Mouse (Mus musculus): ENCODE measurements around the gene Ppbp. TPM values are rescaled to one million over a fixed set of nuclear protein-coding genes. Genes with fewer than 3 reads are reported as not detected.

Ppbp gene
- polyA plus RNA-seq, 1 experiment from 2014 or later, result 2.9 TPM

GRCm38 (mm10) chr5:90765821-90766606 is 2.3 kb upstream of the Ppbp start:
- H3K9ac ChIP-seq, result no peak overlapping the region
- WGBS, result 78% methylated on average over 8 of the region's 8 CpGs
- H3K4me2 ChIP-seq, result no peak overlapping the region
- H3K36me3 ChIP-seq, result no peaks in the 10 kb centered on the region
- no peak overlapping the region for H3K4me3 ChIP-seq
- no peaks in the 10 kb centered on the region for H3K27me3 ChIP-seq
- no peaks in the 10 kb centered on the region for H3K4me1 ChIP-seq (replicated peaks)
- no peak for ATAC-seq (ENCODE audit: low read depth)
- H3K9me3 ChIP-seq, result no peaks in the 10 kb centered on the region
- no peak overlapping the region for H3K27ac ChIP-seq (replicated peaks)

GRCm38 (mm10) chr5:90771369-90771768 is 3.1 kb downstream of the Ppbp start:
- no peak overlapping the region for H3K4me2 ChIP-seq
- H3K9me3 ChIP-seq, result no peaks in the 10 kb centered on the region
- H3K36me3 ChIP-seq, result no peaks in the 10 kb centered on the region
- H3K9ac ChIP-seq, result no peak overlapping the region
- H3K27ac ChIP-seq (replicated peaks), result no peak overlapping the region
- no peaks in the 10 kb centered on the region for H3K27me3 ChIP-seq
- no peak overlapping the region for H3K4me3 ChIP-seq
- no peaks in the 10 kb centered on the region for H3K4me1 ChIP-seq (replicated peaks)
- 77% methylated on average over 3 of the region's 3 CpGs for WGBS
- ATAC-seq (ENCODE audit: low read depth), result no peak

GRCm38 (mm10) chr5:90771880-90772653 is 3.7 kb downstream of the Ppbp start, which contains the start of gene Pf4:
Gene Pf4, plus strand, starts transcription at chr5:90772435.
- 88% methylated on average over 16 of the region's 16 CpGs for WGBS
- H3K9me3 ChIP-seq, result no peaks in the 10 kb centered on the region
- no peak for ATAC-seq (ENCODE audit: low read depth)
- no peak within 1 kb of the TSS for H3K9ac ChIP-seq
- no peaks in the 10 kb centered on the region for H3K27me3 ChIP-seq
- no peak within 1 kb of the TSS for H3K4me2 ChIP-seq
- H3K4me1 ChIP-seq (replicated peaks), result no peaks in the 10 kb centered on the region
- no peaks in the 10 kb centered on the region for H3K36me3 ChIP-seq
- no peak within 1 kb of the TSS for H3K4me3 ChIP-seq
- no peak within 1 kb of the TSS for H3K27ac ChIP-seq (replicated peaks)

- H3K27ac ChIP-seq (replicated peaks), result no peak overlapping the region
- H3K27me3 ChIP-seq, result no peaks in the 10 kb centered on the region
- no peak overlapping the region for H3K4me3 ChIP-seq
- 93% methylated on average over 5 of the region's 5 CpGs for WGBS
- H3K4me1 ChIP-seq (replicated peaks), result no peaks in the 10 kb centered on the region
- no peak overlapping the region for H3K9ac ChIP-seq
- H3K9me3 ChIP-seq, result no peaks in the 10 kb centered on the region
- H3K4me2 ChIP-seq, result no peak overlapping the region
- H3K36me3 ChIP-seq, result no peaks in the 10 kb centered on the region
- ATAC-seq (ENCODE audit: low read depth), result no peak
Observed at GRCm38 (mm10) chr5:90775562-90775961, 7.2 kb downstream of the Ppbp start.

GRCm38 (mm10) chr5:90777621-90778020 is 9.3 kb downstream of the Ppbp start:
- H3K27me3 ChIP-seq, result no peaks in the 10 kb centered on the region
- H3K27ac ChIP-seq (replicated peaks), result no peak overlapping the region
- H3K9me3 ChIP-seq, result no peaks in the 10 kb centered on the region
- ATAC-seq (ENCODE audit: low read depth), result no peak
- H3K4me1 ChIP-seq (replicated peaks), result no peaks in the 10 kb centered on the region
- H3K9ac ChIP-seq, result no peak overlapping the region
- H3K4me3 ChIP-seq, result no peak overlapping the region
- H3K4me2 ChIP-seq, result no peak overlapping the region
- WGBS, result 85% methylated on average over 10 of the region's 10 CpGs
- no peaks in the 10 kb centered on the region for H3K36me3 ChIP-seq

GRCm38 (mm10) chr5:90778856-90779255 is 10.5 kb downstream of the Ppbp start:
- H3K9ac ChIP-seq, result no peak overlapping the region
- no peak for ATAC-seq (ENCODE audit: low read depth)
- no peak overlapping the region for H3K4me3 ChIP-seq
- no peaks in the 10 kb centered on the region for H3K27me3 ChIP-seq
- H3K4me2 ChIP-seq, result no peak overlapping the region
- H3K36me3 ChIP-seq, result no peaks in the 10 kb centered on the region
- H3K4me1 ChIP-seq (replicated peaks), result no peaks in the 10 kb centered on the region
- no peaks in the 10 kb centered on the region for H3K9me3 ChIP-seq
- 84% methylated on average over 6 of the region's 6 CpGs for WGBS
- H3K27ac ChIP-seq (replicated peaks), result no peak overlapping the region

GRCm38 (mm10) chr5:90783697-90784096 is 15.4 kb downstream of the Ppbp start:
- H3K4me2 ChIP-seq, result no peak overlapping the region
- ATAC-seq (ENCODE audit: low read depth), result no peak
- no peak overlapping the region for H3K27ac ChIP-seq (replicated peaks)
- H3K9me3 ChIP-seq, result no peaks in the 10 kb centered on the region
- no peak overlapping the region for H3K4me3 ChIP-seq
- no peaks in the 10 kb centered on the region for H3K27me3 ChIP-seq
- WGBS, result 86% methylated on average over 3 of the region's 3 CpGs
- peaks cover 8% of the 10 kb centered on the region for H3K4me1 ChIP-seq (replicated peaks)
- no peaks in the 10 kb centered on the region for H3K36me3 ChIP-seq
- H3K9ac ChIP-seq, result no peak overlapping the region

- 0 out of 2 replicates have a peak within 1 kb of the TSS, but pooled peaks have one; percentile 45 for H3K9ac ChIP-seq
Observed at GRCm38 (mm10) chr5:90785659-90786588, 17.6 kb downstream of the Ppbp start, which contains the start of gene Cxcl3. Gene Cxcl3, plus strand, starts transcription at chr5:90786103.

GRCm38 (mm10) chr5:90788114-90788513 is 19.8 kb downstream of the Ppbp start:
- no peak for ATAC-seq (ENCODE audit: low read depth)
- Histone ChIP-seq H3K9ac (no peak overlapping the region), H3K4me2 (no peak overlapping the region), H3K4me3 (no peak overlapping the region), H3K27ac (replicated peaks) (no peak overlapping the region), H3K27me3 (no peaks in the 10 kb centered on the region), H3K9me3 (no peaks in the 10 kb centered on the region), H3K4me1 (replicated peaks) (peaks cover 8% of the 10 kb centered on the region), H3K36me3 (no peaks in the 10 kb centered on the region)
- 78% methylated on average over 4 of the region's 4 CpGs for WGBS

More at GRCm38 (mm10) chr5:90785659-90786588, 17.6 kb downstream of the Ppbp start, which contains the start of gene Cxcl3:
- Histone ChIP-seq H3K4me1 (replicated peaks) (peaks cover 8% of the 10 kb centered on the region), H3K36me3 (no peaks in the 10 kb centered on the region), H3K27ac (replicated peaks) (no peak within 1 kb of the TSS), H3K27me3 (no peaks in the 10 kb centered on the region), H3K4me3 (peak within 1 kb of the TSS; percentile 34), H3K9me3 (no peaks in the 10 kb centered on the region), H3K4me2 (peak within 1 kb of the TSS; percentile 64)
- ATAC-seq (ENCODE audit: low read depth), result peak; percentile 87
- WGBS, result 18% methylated on average over 26 of the region's 26 CpGs

- Histone ChIP-seq H3K36me3 (no peaks in the 10 kb centered on the region), H3K4me2 (no peak overlapping the region), H3K9me3 (no peaks in the 10 kb centered on the region), H3K4me1 (replicated peaks) (peaks cover 8% of the 10 kb centered on the region), H3K27ac (replicated peaks) (no peak overlapping the region), H3K4me3 (no peak overlapping the region), H3K27me3 (no peaks in the 10 kb centered on the region), H3K9ac (no peak overlapping the region)
- no peak for ATAC-seq (ENCODE audit: low read depth)
- WGBS, result 80% methylated on average over 11 of the region's 11 CpGs
Observed at GRCm38 (mm10) chr5:90789306-90790073, 21.2 kb downstream of the Ppbp start.

GRCm38 (mm10) chr5:90790074-90790502 is 21.8 kb downstream of the Ppbp start:
- Histone ChIP-seq H3K4me2 (no peak overlapping the region), H3K4me3 (no peak overlapping the region), H3K9ac (no peak overlapping the region), H3K27me3 (no peaks in the 10 kb centered on the region), H3K36me3 (no peaks in the 10 kb centered on the region), H3K9me3 (no peaks in the 10 kb centered on the region), H3K4me1 (replicated peaks) (peaks cover 8% of the 10 kb centered on the region), H3K27ac (replicated peaks) (no peak overlapping the region)
- 52% methylated on average over 8 of the region's 8 CpGs for WGBS
- no peak for ATAC-seq (ENCODE audit: low read depth)
